Mouse (Mus musculus) heart, embryonic 14.5 days (tissue): Measurements from ENCODE around the gene Zfp719. TPM values are rescaled to one million over a fixed set of nuclear protein-coding genes. Genes with fewer than 3 reads are reported as not detected.

Experiments used
- ATAC-seq: fragments of 200-750 bp; cut with Nextera tagmentation; 2 replicates; pipeline ENCODE4 v1.8.0; 2017; ENCODE audit warnings: low read depth, moderate TSS enrichment; ENCODE audit not compliant: insufficient number of reproducible peaks, insufficient read depth, low FRiP score
- H3K27ac ChIP-seq, 2 experiments: fragments of 200-500 bp in 1 of 2; fragments of 300-500 bp in 1 of 2; sonication (generic) in 1 of 2; replicated peaks in 1 of 2; 2 replicates each; pipeline ENCODE4 v1.5.1; 2012 to 2014; ENCODE audit warnings: low read depth in 2 of 2, low read length in 2 of 2, control low read depth in 1 of 2, mild to moderate bottlenecking in 1 of 2, mixed read lengths in 1 of 2; ENCODE audit not compliant: control insufficient read depth in 1 of 2, insufficient read depth in 1 of 2
- H3K27me3 ChIP-seq: fragments of 300-500 bp; sonication (generic); 2 replicates; pipeline ENCODE4 v1.6.1; 2014; ENCODE audit warnings: mild to moderate bottlenecking, low read length, control low read depth; ENCODE audit not compliant: control insufficient read depth, insufficient read depth
- H3K36me3 ChIP-seq: fragments of 300-500 bp; sonication (generic); 2 replicates; pipeline ENCODE4 v1.6.1; 2014; ENCODE audit warnings: mild to moderate bottlenecking, control low read depth, low read length, mixed read lengths; ENCODE audit not compliant: control insufficient read depth, insufficient read depth
- H3K4me1 ChIP-seq, 2 experiments: fragments of 200-500 bp in 1 of 2; fragments of 300-500 bp in 1 of 2; sonication (generic) in 1 of 2; 2 replicates each; pipeline ENCODE4 v1.6.1; 2012 to 2014; ENCODE audit warnings: low read length in 2 of 2, control low read depth in 1 of 2, mixed read lengths in 1 of 2; ENCODE audit not compliant: control insufficient read depth in 2 of 2, insufficient read depth in 2 of 2
- H3K4me2 ChIP-seq: fragments of 300-500 bp; sonication (generic); 2 replicates; pipeline ENCODE4 v1.6.1; 2014; ENCODE audit warnings: mild to moderate bottlenecking, low read length
- H3K4me3 ChIP-seq, 2 experiments: fragments of 200-500 bp in 1 of 2; fragments of 300-500 bp in 1 of 2; sonication (generic) in 1 of 2; 2 replicates each; pipeline ENCODE4 v1.5.1; 2012 to 2014; ENCODE audit warnings: low read length in 2 of 2, mild to moderate bottlenecking in 2 of 2, control low read depth in 1 of 2, low read depth in 1 of 2, moderate library complexity in 1 of 2; ENCODE audit not compliant: control insufficient read depth in 1 of 2, insufficient read depth in 1 of 2
- H3K9ac ChIP-seq: fragments of 300-500 bp; sonication (generic); 2 replicates; pipeline ENCODE4 v1.6.1; 2014; ENCODE audit warnings: mild to moderate bottlenecking, low read length
- H3K9me3 ChIP-seq: fragments of 300-500 bp; sonication (generic); 2 replicates; pipeline ENCODE4 v1.6.1; 2016; ENCODE audit warnings: low read length, control low read depth; ENCODE audit not compliant: control insufficient read depth
- WGBS: fragments of 180-500 bp; shearing (Covaris S2); extraction: QIAGEN DNeasy Blood & Tissue Kit; methylation state at CpG from one replicate; pipeline ENCODE4 v1.1.7; 2014; 5-methylcytosine and 5-hydroxymethylcytosine counted together
- polyA plus RNA-seq: library from polyadenylated mRNA; unstranded; fragments of >200 nt; fragmentation: Nextera tagmentation; extraction: Ambion mirVana; gene quantifications from 2 replicates; pipeline ENCODE4 v1.2.1, GENCODE M21; 2014

Zfp719 gene
- polyA plus RNA-seq, 1 experiment from 2014 or later: 7.8 TPM

DNA sequence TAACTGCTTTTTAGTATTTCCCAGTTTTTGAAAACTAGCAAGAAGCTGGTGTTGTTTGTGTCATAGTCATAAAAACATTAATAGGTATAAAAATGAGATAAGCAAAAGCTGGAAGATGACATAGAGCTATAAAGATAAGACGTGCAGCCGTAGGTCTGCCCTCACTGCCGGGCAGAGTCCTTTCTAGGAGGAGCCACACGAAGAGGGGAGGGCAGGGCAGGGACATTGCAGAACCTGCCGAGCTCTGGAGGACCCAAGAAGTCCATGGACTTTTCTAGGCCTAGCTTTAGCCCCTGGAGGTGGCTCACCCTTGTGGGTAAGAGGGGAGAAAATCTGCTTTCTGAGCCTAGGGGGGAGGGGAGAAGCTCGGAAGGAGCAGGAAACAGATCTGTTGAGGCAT, 55.1 kb downstream of the Zfp719 start, which contains the start of gene Ceacam18:
Ceacam18 (plus strand) TSS at position 208 of the 400 bp plus-strand sequence.
- no peak for ATAC-seq

DNA sequence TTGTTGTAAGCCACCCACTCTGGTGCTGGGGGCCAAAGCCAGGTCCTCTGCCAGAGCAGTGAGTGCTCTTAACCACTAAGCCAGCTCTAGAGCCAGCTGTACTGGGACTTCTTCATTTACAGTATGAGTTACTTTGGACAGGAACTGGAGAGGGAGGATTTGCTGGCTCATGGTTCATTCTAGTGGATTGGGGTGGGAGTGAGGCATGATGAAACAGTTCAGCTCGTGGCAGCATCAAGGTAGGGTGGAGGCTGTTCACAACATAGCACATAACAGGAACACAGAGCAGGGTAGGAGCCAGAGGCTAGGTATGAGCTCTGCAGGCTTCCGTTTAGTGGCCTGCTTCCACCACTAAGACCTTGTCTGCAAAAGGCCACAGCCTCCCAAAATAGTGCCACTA, 56.8 kb downstream of the Zfp719 start:
- 55% methylated on average over 2 of the region's 2 CpGs for WGBS
- Histone ChIP-seq H3K4me3 (no peak overlapping the region), H3K4me2 (no peak overlapping the region), H3K27ac (no peak overlapping the region), H3K36me3 (no peaks in the 10 kb centered on the region), H3K4me1 (no peaks in the 10 kb centered on the region), H3K9me3 (no peaks in the 10 kb centered on the region), H3K27me3 (no peaks in the 10 kb centered on the region), H3K9ac (no peak overlapping the region)
- no peak for ATAC-seq

More for the DNA sequence above, 55.1 kb downstream of the Zfp719 start, which contains the start of gene Ceacam18:
- Histone ChIP-seq H3K36me3 (no peaks in the 10 kb centered on the region), H3K27ac (no peak within 1 kb of the TSS), H3K4me1 (no peaks in the 10 kb centered on the region), H3K9me3 (no peaks in the 10 kb centered on the region), H3K27me3 (no peaks in the 10 kb centered on the region), H3K9ac (no peak within 1 kb of the TSS), H3K4me3 (no peak within 1 kb of the TSS), H3K4me2 (no peak within 1 kb of the TSS)
- 46% methylated on average over 6 of the region's 6 CpGs for WGBS

GRCm38 (mm10) chr7:43637118-43637517, 57.7 kb downstream of the Zfp719 start:
- WGBS: 75% methylated on average over 1 of the region's 1 CpGs

GRCm38 (mm10) chr7:43642587-43642986, 63.2 kb downstream of the Zfp719 start:
- Histone ChIP-seq H3K4me2 (no peak overlapping the region), H3K4me1 (no peaks in the 10 kb centered on the region), H3K9ac (no peak overlapping the region), H3K27ac (no peak overlapping the region), H3K9me3 (no peaks in the 10 kb centered on the region), H3K4me3 (no peak overlapping the region), H3K36me3 (no peaks in the 10 kb centered on the region), H3K27me3 (no peaks in the 10 kb centered on the region)
- ATAC-seq: no peak
- WGBS: 59% methylated on average over 5 of the region's 5 CpGs

More at GRCm38 (mm10) chr7:43637118-43637517, 57.7 kb downstream of the Zfp719 start:
- no peak overlapping the region for H3K4me3 ChIP-seq
- no peak overlapping the region for H3K9ac ChIP-seq
- no peaks in the 10 kb centered on the region for H3K9me3 ChIP-seq
- no peak overlapping the region for H3K27ac ChIP-seq
- no peaks in the 10 kb centered on the region for H3K36me3 ChIP-seq
- no peaks in the 10 kb centered on the region for H3K4me1 ChIP-seq
- no peak for ATAC-seq
- no peak overlapping the region for H3K4me2 ChIP-seq
- H3K27me3 ChIP-seq: no peaks in the 10 kb centered on the region

Other genes starting within 250 kb of the Zfp719 start
- gene Siglecf, start 228.3 kb upstream of the Zfp719 start, polyA plus RNA-seq: 0.12 and 0.20 TPM in 2 replicates
- 0.08 TPM in 1 of 2 replicates, not detected in the other for gene Siglecg, start 171.4 kb upstream of the Zfp719 start, polyA plus RNA-seq
- not detected in 2 replicates for gene Lim2, start 151.9 kb upstream of the Zfp719 start, polyA plus RNA-seq
- gene Nkg7, start 142.5 kb upstream of the Zfp719 start, polyA plus RNA-seq: 0.30 TPM in 1 of 2 replicates, not detected in the other
- not detected in 2 replicates for gene Cldnd2, start 138.8 kb upstream of the Zfp719 start, polyA plus RNA-seq
- gene Etfb, start 135.5 kb upstream of the Zfp719 start, polyA plus RNA-seq: 703 and 738 TPM in 2 replicates
- not detected in 2 replicates for gene Gm45233, start 135.5 kb upstream of the Zfp719 start, polyA plus RNA-seq
- gene Vsig10l, start 116.5 kb upstream of the Zfp719 start, polyA plus RNA-seq: 2.2 and 2.7 TPM in 2 replicates
- gene Iglon5, start 89.5 kb upstream of the Zfp719 start, polyA plus RNA-seq: 0.07 and 0.09 TPM in 2 replicates
- gene 4931406B18Rik, start 73.7 kb upstream of the Zfp719 start, polyA plus RNA-seq: not detected in 2 replicates
- gene Cd33, start 35.2 kb upstream of the Zfp719 start, polyA plus RNA-seq: 1.1 TPM in 2 replicates
- 1.3 TPM in 2 replicates for gene Zfp658, start 17.4 kb upstream of the Zfp719 start, polyA plus RNA-seq
- not detected in 2 replicates for gene Zfp819, start 27.6 kb downstream of the Zfp719 start, polyA plus RNA-seq
- gene Ceacam18, start 55.1 kb downstream of the Zfp719 start, polyA plus RNA-seq: not detected in 2 replicates
- 0.31 and 0.49 TPM in 2 replicates for gene Siglece, start 80.6 kb downstream of the Zfp719 start, polyA plus RNA-seq
- 3.4 and 4.9 TPM in 2 replicates for gene Ctu1, start 92.4 kb downstream of the Zfp719 start, polyA plus RNA-seq
- gene Klk14, start 110.8 kb downstream of the Zfp719 start, polyA plus RNA-seq: not detected in 2 replicates
- gene Klk13, start 133.0 kb downstream of the Zfp719 start, polyA plus RNA-seq: not detected in 2 replicates
- gene Klk12, start 189.3 kb downstream of the Zfp719 start, polyA plus RNA-seq: not detected in 2 replicates
- gene Klk11, start 195.0 kb downstream of the Zfp719 start, polyA plus RNA-seq: not detected in 2 replicates
- 0.19 and 0.34 TPM in 2 replicates for gene Klk10, start 201.4 kb downstream of the Zfp719 start, polyA plus RNA-seq
- gene Klk9, start 212.3 kb downstream of the Zfp719 start, polyA plus RNA-seq: not detected in 2 replicates
- 24.2 and 26.3 TPM in 2 replicates for gene Klk8, start 218.0 kb downstream of the Zfp719 start, polyA plus RNA-seq
- gene Klk7, start 231.7 kb downstream of the Zfp719 start, polyA plus RNA-seq: 0.11 and 0.20 TPM in 2 replicates
- gene Klk6, start 244.9 kb downstream of the Zfp719 start, polyA plus RNA-seq: not detected in 2 replicates